Mouse (Mus musculus) liver, embryonic 14.5 days (tissue): Measurements from ENCODE around the gene Cd28.

Source experiments
- CTCF ChIP-seq: IDR thresholded peaks from 2 replicates; pipeline ENCODE4 v1.5.1; 2016; ENCODE audit warnings: antibody characterized with exemption, low read depth, control low read depth
- EP300 ChIP-seq: IDR thresholded peaks from 2 replicates; pipeline ENCODE4 v1.6.1; 2016; ENCODE audit warnings: antibody characterized with exemption, low read depth

- TF ChIP-seq CTCF (no peak), EP300 (no peak)
These were observed 47.6 kb upstream of the Cd28 start for GRCm38 (mm10) chr1:60669048-60669447.
